Comparison of ENCODE assay signal across 15 mouse cellular contexts in the genomic region with DNA sequence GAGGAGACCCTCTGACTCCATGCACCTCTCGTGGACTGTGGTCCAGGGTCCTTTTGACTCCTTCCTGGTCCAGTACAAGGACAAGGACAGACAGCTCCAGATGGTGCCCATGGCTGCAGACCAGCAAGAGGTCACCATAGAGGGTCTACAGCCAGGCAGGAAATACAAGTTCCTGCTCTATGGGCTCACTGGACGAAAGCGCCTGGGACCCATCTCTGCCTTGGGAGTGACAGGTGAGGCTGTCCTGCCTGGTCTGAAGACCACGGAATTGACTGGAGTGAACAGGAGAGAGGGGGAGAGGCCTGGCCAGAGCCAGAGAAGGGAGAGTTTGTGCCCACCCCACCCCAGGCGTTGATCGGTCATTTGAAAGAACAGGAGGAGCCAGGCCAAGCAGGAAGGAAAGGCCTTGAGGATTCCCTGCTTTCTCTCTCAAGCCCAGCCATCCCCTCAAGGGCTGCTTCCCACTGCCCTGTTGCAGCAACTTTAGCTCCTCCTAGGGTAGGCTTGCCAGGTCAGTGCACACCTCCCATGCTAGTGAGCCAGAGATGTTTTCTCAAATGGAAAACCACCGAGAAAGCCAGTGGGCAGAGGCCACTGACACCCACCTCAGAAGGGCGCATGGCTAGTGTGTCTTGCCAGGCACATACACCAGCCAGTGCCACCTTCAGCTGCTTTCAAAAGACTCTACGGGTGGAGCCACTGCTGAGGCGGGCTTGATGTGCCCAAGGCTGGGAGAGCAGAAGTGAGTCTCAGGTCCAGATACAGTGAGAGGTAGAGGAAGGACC. TPM values are rescaled to one million over a fixed set of nuclear protein-coding genes. Genes with fewer than 3 reads are reported as not detected.
DNase-seq lines count a peak whose midpoint lies in the region; ATAC-seq and TF ChIP-seq lines count a peak whose summit lies in the region.
"Not testable (repeated sequence)": the region's sequence is repeated elsewhere in the genome, so short reads cannot be mapped to it uniquely, and the experiment has no call there.
"Had no signal": no experiment of that assay in that cellular context is flagged by ENCODE, and none has a peak within 500 bp of the region (broad histone marks: within the 10 kb centered on the region; RNA-seq: fewer than 3 reads in every experiment).

No protein-coding gene starts in this region.

- 85% methylated on average over 10 of the region's 10 CpGs for WGBS in forebrain, embryonic 11.5 days
- WGBS in heart, embryonic 10.5 days: 78% methylated on average over 10 of the region's 10 CpGs
- WGBS in liver, postnatal 0 days (ENCODE audit: insufficient replicate concordance): 87% methylated on average over 10 of the region's 10 CpGs

- not testable (repeated sequence) for H3K27me3 ChIP-seq in forebrain, embryonic 11.5 days (ENCODE audit: control insufficient read depth, insufficient read depth, low read length); heart, embryonic 10.5 days (ENCODE audit: insufficient read depth, poor library complexity, severe bottlenecking); liver, postnatal 0 days (ENCODE audit: insufficient read depth, low read length)

- not testable (repeated sequence) for H3K4me2 ChIP-seq in forebrain, embryonic 11.5 days (ENCODE audit: low read depth, low read length, severe bottlenecking); liver, postnatal 0 days (ENCODE audit: low read depth, low read length)

- not testable (repeated sequence) for H3K9me3 ChIP-seq in forebrain, embryonic 11.5 days (ENCODE audit: control insufficient read depth, low read length); heart, embryonic 10.5 days; liver, postnatal 0 days (ENCODE audit: low read length)

- not testable (repeated sequence) for H3K9ac ChIP-seq in forebrain, embryonic 11.5 days (ENCODE audit: low read length); liver, postnatal 0 days (replicated peaks)

- not testable (repeated sequence) for H3K36me3 ChIP-seq in forebrain, embryonic 11.5 days (ENCODE audit: control insufficient read depth, insufficient read depth, low read length); heart, embryonic 10.5 days; liver, postnatal 0 days (replicated peaks; ENCODE audit: insufficient read depth, low read length)

- ATAC-seq in forebrain, embryonic 11.5 days (replicated peaks; ENCODE audit: low FRiP score); liver, postnatal 0 days: not testable (repeated sequence)

- TF ChIP-seq EP300 in liver, postnatal 0 days (IDR thresholded peaks at IDR 0.05; ENCODE audit: low read depth): not testable (repeated sequence)

- not testable (repeated sequence) for TF ChIP-seq CTCF in liver, postnatal 0 days (IDR thresholded peaks at IDR 0.05; ENCODE audit: low read depth)

- not testable (repeated sequence) for H3K4me1 ChIP-seq in forebrain, embryonic 11.5 days (replicated peaks; ENCODE audit: control insufficient read depth, insufficient read depth, low read length); heart, embryonic 10.5 days; liver, postnatal 0 days (ENCODE audit: insufficient read depth)

- peak; percentile 53 for DNase-seq in adrenal gland, adult 2 months
- DNase-seq in adrenal gland, postnatal 10 days: peak; percentile 77
- DNase-seq in adrenal gland, postnatal 36 days: peak; percentile 54 to 74
- peak; percentile 33 for DNase-seq in forebrain, embryonic 11.5 days (ENCODE audit: low spot score)
- peak; percentile 48 for DNase-seq in heart, embryonic 10.5 days (ENCODE audit: low spot score)
- DNase-seq in liver, postnatal 0 days: peak; percentile 9
- peak; percentile 30 for DNase-seq in testis, postnatal 10 days (ENCODE audit: low spot score)

- not testable (repeated sequence) for H3K27ac ChIP-seq in forebrain, embryonic 11.5 days (ENCODE audit: low read depth, low read length); heart, embryonic 10.5 days; liver, postnatal 0 days (ENCODE audit: low read depth)

- H3K4me3 ChIP-seq in forebrain, embryonic 11.5 days (ENCODE audit: low read depth, low read length); heart, embryonic 10.5 days; liver, postnatal 0 days (ENCODE audit: low read depth, low read length): not testable (repeated sequence)

RNA-seq across cellular contexts. Expression of a gene that starts 7.0 kb away (rescaled TPM):
- over 10,000 TPM in 1 of 2 experiments, 1,000 to 10,000 TPM in 1; 5,616 to 11,133 TPM for total RNA-seq in adrenal gland, adult 2 months (2021)
- 14,410 and 19,594 TPM in 2 replicates for polyA plus RNA-seq in adrenal gland, adult 2 months (2012; rRNA removed)
- 1,000 to 10,000 TPM; 2,477 to 2,588 TPM for total RNA-seq in adrenal gland, postnatal 10 days (2021)
- total RNA-seq in adrenal gland, postnatal 36 days (2021): 1,000 to 10,000 TPM; 6,006 to 9,312 TPM
- not detected in 2 replicates for polyA plus RNA-seq in forebrain, embryonic 11.5 days (2014; fragmentation: Nextera tagmentation; extraction: Ambion mirVana)
- polyA plus RNA-seq in heart, embryonic 10.5 days (2016; fragmentation: Nextera tagmentation; extraction: Ambion mirVana): not detected in 2 replicates
- not detected in 2 replicates for polyA plus RNA-seq in liver, postnatal 0 days (2015; fragmentation: Nextera tagmentation; extraction: Ambion mirVana)
- total RNA-seq: common myeloid progenitor, adult 5-6 weeks; MEL had no signal
- polyA plus RNA-seq: C2C12; embryonic facial prominence, embryonic 12.5 days; embryonic facial prominence, embryonic 14.5 days; forebrain, embryonic 12.5 days; forebrain, embryonic 14.5 days; forebrain, embryonic 16.5 days had no signal

RNA-seq across cellular contexts. Expression of a gene that starts 39.3 kb away (rescaled TPM):
- 10 to 100 TPM; 38.5 to 55.1 TPM for total RNA-seq in adrenal gland, adult 2 months (2021)
- 139 and 176 TPM in 2 replicates for polyA plus RNA-seq in adrenal gland, adult 2 months (2012; rRNA removed)
- 10 to 100 TPM; 31.8 to 33.0 TPM for total RNA-seq in adrenal gland, postnatal 10 days (2021)
- 10 to 100 TPM; 35.8 to 57.5 TPM for total RNA-seq in adrenal gland, postnatal 36 days (2021)
- polyA plus RNA-seq in forebrain, embryonic 11.5 days (2014; fragmentation: Nextera tagmentation; extraction: Ambion mirVana): 26.3 and 28.3 TPM in 2 replicates
- polyA plus RNA-seq in heart, embryonic 10.5 days (2016; fragmentation: Nextera tagmentation; extraction: Ambion mirVana): 22.3 and 22.8 TPM in 2 replicates
- polyA plus RNA-seq in liver, postnatal 0 days (2015; fragmentation: Nextera tagmentation; extraction: Ambion mirVana): 12.6 and 13.1 TPM in 2 replicates

RNA-seq across cellular contexts. Expression of a gene that starts 39.4 kb away (rescaled TPM):
- total RNA-seq in adrenal gland, adult 2 months (2021): 100 to 1,000 TPM in 1 of 2 experiments, 10 to 100 TPM in 1; 47.0 to 126 TPM
- polyA plus RNA-seq in adrenal gland, adult 2 months (2012; rRNA removed): 82.7 and 107 TPM in 2 replicates
- 10 to 100 TPM; 45.1 to 52.2 TPM for total RNA-seq in adrenal gland, postnatal 10 days (2021)
- 10 to 100 TPM; 66.9 to 67.3 TPM for total RNA-seq in adrenal gland, postnatal 36 days (2021)
- 78.5 and 84.9 TPM in 2 replicates for polyA plus RNA-seq in forebrain, embryonic 11.5 days (2014; fragmentation: Nextera tagmentation; extraction: Ambion mirVana)
- polyA plus RNA-seq in heart, embryonic 10.5 days (2016; fragmentation: Nextera tagmentation; extraction: Ambion mirVana): 48.1 and 62.2 TPM in 2 replicates
- 17.6 and 19.2 TPM in 2 replicates for polyA plus RNA-seq in liver, postnatal 0 days (2015; fragmentation: Nextera tagmentation; extraction: Ambion mirVana)

RNA-seq across cellular contexts. Expression of a gene that starts 52.6 kb away (rescaled TPM):
- 10 to 100 TPM; 62.1 to 65.8 TPM for total RNA-seq in adrenal gland, adult 2 months (2021)
- polyA plus RNA-seq in adrenal gland, adult 2 months (2012; rRNA removed): 105 and 112 TPM in 2 replicates
- total RNA-seq in adrenal gland, postnatal 10 days (2021): 10 to 100 TPM; 49.2 to 60.8 TPM
- total RNA-seq in adrenal gland, postnatal 36 days (2021): 10 to 100 TPM; 59.5 to 59.9 TPM
- 53.1 and 55.1 TPM in 2 replicates for polyA plus RNA-seq in forebrain, embryonic 11.5 days (2014; fragmentation: Nextera tagmentation; extraction: Ambion mirVana)
- polyA plus RNA-seq in heart, embryonic 10.5 days (2016; fragmentation: Nextera tagmentation; extraction: Ambion mirVana): 39.9 and 43.6 TPM in 2 replicates
- 14.1 and 15.4 TPM in 2 replicates for polyA plus RNA-seq in liver, postnatal 0 days (2015; fragmentation: Nextera tagmentation; extraction: Ambion mirVana)

RNA-seq across cellular contexts. Expression of a gene that starts 52.8 kb away (rescaled TPM):
- total RNA-seq in adrenal gland, adult 2 months (2021): 10 to 100 TPM; 55.5 to 67.6 TPM
- 22.8 and 31.5 TPM in 2 replicates for polyA plus RNA-seq in adrenal gland, adult 2 months (2012; rRNA removed)
- total RNA-seq in adrenal gland, postnatal 10 days (2021): 10 to 100 TPM; 44.2 to 48.4 TPM
- 10 to 100 TPM; 52.6 to 53.4 TPM for total RNA-seq in adrenal gland, postnatal 36 days (2021)
- polyA plus RNA-seq in forebrain, embryonic 11.5 days (2014; fragmentation: Nextera tagmentation; extraction: Ambion mirVana): 143 and 144 TPM in 2 replicates
- 89.6 and 104 TPM in 2 replicates for polyA plus RNA-seq in heart, embryonic 10.5 days (2016; fragmentation: Nextera tagmentation; extraction: Ambion mirVana)
- polyA plus RNA-seq in liver, postnatal 0 days (2015; fragmentation: Nextera tagmentation; extraction: Ambion mirVana): 26.1 and 26.5 TPM in 2 replicates

Comparison
In these comparisons a context has a peak if more than half of its experiments do, and no peak if none do; other contexts are left out.
1. DNase-seq: peak in every context shown above with its lines; median percentile 77 in adrenal gland, postnatal 10 days; 64 in adrenal gland, postnatal 36 days; 53 in adrenal gland, adult 2 months; 48 in heart, embryonic 10.5 days; 33 in forebrain, embryonic 11.5 days; 30 in testis, postnatal 10 days; 9 in liver, postnatal 0 days.
2. RNA of a gene that starts 7.0 kb away (polyA plus RNA-seq): 14,410 to 19,594 TPM in adrenal gland, adult 2 months; not detected in liver, postnatal 0 days, not detected in forebrain, embryonic 11.5 days and not detected in heart, embryonic 10.5 days; every median in the first group is over 1,000 times any median in the second.